Mouse (Mus musculus) liver, postnatal 0 days (tissue): Measurements from ENCODE around the gene Lrrc29.

Experiments
- CTCF ChIP-seq: sonication (generic); IDR thresholded peaks from 2 replicates; pipeline ENCODE4 v1.5.1; 2016; ENCODE audit warnings: antibody characterized with exemption, low read depth
- EP300 ChIP-seq: IDR thresholded peaks from 2 replicates; pipeline ENCODE4 v1.6.1; 2016; ENCODE audit warnings: antibody characterized with exemption, low read depth, mild to moderate bottlenecking

DNA sequence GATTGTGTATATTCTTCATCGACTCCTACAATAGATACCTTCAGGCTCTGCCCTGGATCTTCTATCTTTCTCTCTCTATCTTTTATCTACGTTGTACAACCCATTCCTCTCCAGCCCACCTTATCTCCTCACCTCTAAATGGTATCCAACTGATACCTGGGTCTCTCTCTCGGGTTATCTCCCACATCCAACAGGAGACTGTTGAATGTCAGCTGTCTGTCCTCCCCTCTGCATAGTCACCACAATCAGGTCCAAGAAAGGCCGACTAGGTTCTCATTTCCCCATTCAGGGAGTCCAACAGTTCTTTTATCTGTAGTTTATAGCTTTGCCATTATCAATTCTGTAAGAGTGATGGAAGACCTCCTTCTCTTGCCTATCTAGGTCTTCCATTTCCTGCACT is 43.8 kb downstream of the Lrrc29 start:
- TF ChIP-seq CTCF: no peak
- TF ChIP-seq EP300: no peak
